Mouse (Mus musculus) CD8-positive naive resting alpha-beta T cell, adult 57 days (primary cell): ENCODE data around the gene Wnt2. TPM values are rescaled to one million over a fixed set of nuclear protein-coding genes. Genes with fewer than 3 reads are reported as not detected.

Experiments
- total RNA-seq: library from RNA; stranded (reverse); gene quantifications from one replicate; pipeline ENCODE4 v1.2.4, GENCODE M21; 2023

The Wnt2 gene
- not detected for total RNA-seq

DNA sequence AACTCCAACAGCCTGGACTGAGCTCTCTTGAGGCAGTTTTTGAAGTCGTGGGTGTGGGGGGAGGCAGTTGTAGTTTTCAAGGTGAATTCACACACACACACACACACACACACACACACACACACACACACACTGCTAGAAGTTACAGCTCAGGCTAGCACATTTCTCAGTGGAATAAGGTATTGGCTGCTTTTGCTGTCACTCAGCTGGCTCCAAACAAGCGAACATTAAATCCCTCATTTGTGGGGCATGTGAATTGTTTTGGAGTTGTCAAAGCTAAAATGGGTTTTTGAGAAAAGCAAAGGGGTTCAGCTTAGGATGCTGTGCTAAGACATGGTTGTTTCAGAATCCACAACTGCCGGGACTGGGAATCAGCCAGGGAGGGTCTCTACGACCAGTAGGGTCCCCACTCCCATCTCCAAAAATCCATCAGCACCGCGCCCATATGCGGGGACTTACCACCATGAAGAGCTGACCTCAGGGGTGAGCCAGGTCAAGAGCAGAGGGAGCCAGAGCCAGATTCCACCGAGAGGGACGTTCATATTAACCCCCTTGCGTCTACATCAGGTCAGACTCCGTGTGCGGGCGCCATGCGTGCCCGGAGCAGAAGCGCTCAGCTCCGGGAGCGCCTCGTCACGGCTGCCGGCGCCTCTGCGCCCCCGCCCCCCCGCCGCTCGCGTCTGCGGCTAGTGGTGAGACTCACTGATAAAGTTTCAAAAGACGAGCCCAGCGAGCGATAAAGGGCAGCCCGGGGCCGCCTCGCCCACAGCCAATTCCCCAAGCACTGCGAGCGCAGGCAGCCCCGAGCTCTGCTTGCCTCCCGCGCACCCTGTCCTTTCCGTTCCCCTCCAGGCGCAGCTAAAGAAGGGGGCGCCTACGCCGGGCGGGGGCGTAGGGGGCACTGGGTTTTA, at the start of gene Wnt2:
Gene Wnt2, minus strand, starts transcription at position 840 of the 911 bp plus-strand sequence.

Other genes with a start within 250 kb of the Wnt2 start
- gene Asz1, start 78.5 kb upstream of the Wnt2 start, total RNA-seq: not detected
- not detected for gene Cftr, start 140.1 kb upstream of the Wnt2 start, total RNA-seq